Mouse (Mus musculus) neural tube, embryonic 12.5 days (tissue): ENCODE results near the gene Parp3. TPM values are rescaled to one million over a fixed set of nuclear protein-coding genes. Genes with fewer than 3 reads are reported as not detected.

Experiments used
- ATAC-seq: fragments of 200-750 bp; cut with Nextera tagmentation; 2 replicates; pipeline ENCODE4 v1.8.0; 2017; ENCODE audit warnings: low read depth, mild to moderate bottlenecking, moderate TSS enrichment, moderate library complexity; ENCODE audit not compliant: low FRiP score
- H3K27ac ChIP-seq: fragments of 300-500 bp; sonication (generic); 2 replicates; pipeline ENCODE4 v1.5.1; 2016
- H3K27me3 ChIP-seq: fragments of 300-500 bp; sonication (generic); replicated peaks from 2 replicates; pipeline ENCODE4 v1.6.1; 2016; ENCODE audit warnings: mild to moderate bottlenecking
- H3K36me3 ChIP-seq: fragments of 300-500 bp; sonication (generic); 2 replicates; pipeline ENCODE4 v1.6.1; 2016; ENCODE audit warnings: mild to moderate bottlenecking
- H3K4me1 ChIP-seq: fragments of 300-500 bp; sonication (generic); 2 replicates; pipeline ENCODE4 v1.6.1; 2016
- H3K4me2 ChIP-seq: fragments of 300-500 bp; sonication (generic); replicated peaks from 2 replicates; pipeline ENCODE4 v1.6.1; 2016; ENCODE audit warnings: mild to moderate bottlenecking
- H3K4me3 ChIP-seq: fragments of 300-500 bp; sonication (generic); 2 replicates; pipeline ENCODE4 v1.5.1; 2016
- H3K9ac ChIP-seq: fragments of 300-500 bp; sonication (generic); 2 replicates; pipeline ENCODE4 v1.6.1; 2016; ENCODE audit warnings: mild to moderate bottlenecking
- H3K9me3 ChIP-seq: fragments of 300-500 bp; sonication (generic); 2 replicates; pipeline ENCODE4 v1.6.1; 2016; ENCODE audit warnings: mild to moderate bottlenecking
- WGBS: fragments of 180-500 bp; shearing (Covaris S2); methylation state at CpG from one replicate; pipeline ENCODE4 v1.1.7; 2016; 5-methylcytosine and 5-hydroxymethylcytosine counted together
- polyA plus RNA-seq: library from polyadenylated mRNA; unstranded; fragments of >200 nt; fragmentation: Nextera tagmentation; extraction: Ambion mirVana; gene quantifications from 2 replicates; pipeline ENCODE4 v1.2.1, GENCODE M21; 2016

Parp3 gene
- polyA plus RNA-seq, 1 experiment from 2014 or later = 2.2 TPM

- Histone ChIP-seq H3K4me2 (no peak overlapping the region), H3K27me3 (no peaks in the 10 kb centered on the region), H3K27ac (no peak overlapping the region), H3K9ac (no peak overlapping the region), H3K4me3 (no peak overlapping the region), H3K36me3 (peaks cover 61% of the 10 kb centered on the region), H3K4me1 (no peaks in the 10 kb centered on the region), H3K9me3 (no peaks in the 10 kb centered on the region)
- 93% methylated on average over 17 of the region's 17 CpGs for WGBS
- ATAC-seq = no peak
Observed at GRCm38 (mm10) chr9:106483606-106484005, 6.9 kb upstream of the Parp3 start.

DNA sequence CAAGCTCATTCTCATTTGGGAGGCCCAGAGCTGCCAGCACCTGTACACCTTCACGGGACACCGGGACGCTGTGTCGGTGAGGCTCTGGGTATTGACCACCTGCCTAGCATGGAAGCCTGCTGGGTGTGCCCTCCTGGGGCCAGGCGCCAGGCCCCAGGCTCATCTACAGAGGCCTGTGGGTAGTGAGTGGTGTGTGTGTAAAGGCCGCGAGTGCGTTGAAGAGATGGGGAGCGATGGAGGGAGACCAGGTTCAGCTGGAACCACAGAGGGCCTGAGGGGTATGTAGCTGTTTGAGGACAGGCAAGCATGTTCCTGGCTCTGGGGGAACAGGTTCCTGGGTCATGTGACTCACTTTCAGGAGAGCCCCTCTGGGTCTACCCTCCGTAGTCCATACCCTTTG lies 6.4 kb upstream of the Parp3 start:
- H3K9ac ChIP-seq = no peak overlapping the region
- H3K27me3 ChIP-seq = no peaks in the 10 kb centered on the region
- no peak for ATAC-seq
- H3K9me3 ChIP-seq = no peaks in the 10 kb centered on the region
- H3K4me2 ChIP-seq = no peak overlapping the region
- peaks cover 61% of the 10 kb centered on the region for H3K36me3 ChIP-seq
- H3K4me3 ChIP-seq = no peak overlapping the region
- no peak overlapping the region for H3K27ac ChIP-seq
- 95% methylated on average over 10 of the region's 10 CpGs for WGBS
- H3K4me1 ChIP-seq = peaks cover 3% of the 10 kb centered on the region

GRCm38 (mm10) chr9:106482578-106483115 lies 5.9 kb upstream of the Parp3 start:
- no peaks in the 10 kb centered on the region for H3K27me3 ChIP-seq
- H3K4me3 ChIP-seq = no peak overlapping the region
- WGBS = 85% methylated on average over 17 of the region's 17 CpGs
- H3K27ac ChIP-seq = no peak overlapping the region
- ATAC-seq = no peak
- no peak overlapping the region for H3K9ac ChIP-seq
- no peaks in the 10 kb centered on the region for H3K9me3 ChIP-seq
- peaks cover 8% of the 10 kb centered on the region for H3K4me1 ChIP-seq
- peaks cover 61% of the 10 kb centered on the region for H3K36me3 ChIP-seq
- H3K4me2 ChIP-seq = no peak overlapping the region

DNA sequence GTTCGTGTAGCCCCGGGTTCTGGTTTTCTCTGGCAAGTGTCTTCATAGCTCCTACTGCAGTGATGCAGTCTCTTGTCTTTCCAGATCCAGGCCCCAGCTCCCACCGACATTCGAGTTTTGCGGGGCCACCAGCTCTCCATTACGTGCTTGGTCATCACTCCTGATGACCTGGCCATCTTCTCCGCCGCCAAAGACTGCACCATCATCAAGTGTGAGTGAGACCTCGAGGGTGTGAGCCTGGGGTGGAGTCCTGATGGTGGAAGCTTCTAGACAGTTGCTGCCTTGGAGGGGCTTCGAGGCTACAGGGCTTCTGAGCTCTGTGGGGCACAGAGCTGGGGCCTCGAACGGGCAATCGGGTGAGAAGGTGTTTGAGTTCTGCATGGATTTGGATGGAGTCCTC lies 4.9 kb upstream of the Parp3 start:
- 92% methylated on average over 13 of the region's 13 CpGs for WGBS
- H3K4me1 ChIP-seq = peaks cover 11% of the 10 kb centered on the region
- H3K4me3 ChIP-seq = no peak overlapping the region
- no peak for ATAC-seq
- no peak overlapping the region for H3K4me2 ChIP-seq
- peaks cover 61% of the 10 kb centered on the region for H3K36me3 ChIP-seq
- no peak overlapping the region for H3K9ac ChIP-seq
- no peak overlapping the region for H3K27ac ChIP-seq
- no peaks in the 10 kb centered on the region for H3K27me3 ChIP-seq
- H3K9me3 ChIP-seq = no peaks in the 10 kb centered on the region

GRCm38 (mm10) chr9:106481075-106481474 lies 4.3 kb upstream of the Parp3 start:
- Histone ChIP-seq H3K27ac (no peak overlapping the region), H3K9ac (no peak overlapping the region), H3K9me3 (no peaks in the 10 kb centered on the region), H3K4me3 (no peak overlapping the region), H3K4me1 (peaks cover 11% of the 10 kb centered on the region), H3K27me3 (no peaks in the 10 kb centered on the region), H3K36me3 (peaks cover 57% of the 10 kb centered on the region), H3K4me2 (no peak overlapping the region)
- WGBS = 91% methylated on average over 15 of the region's 15 CpGs
- no peak for ATAC-seq

GRCm38 (mm10) chr9:106480541-106480940 lies 3.8 kb upstream of the Parp3 start:
- Histone ChIP-seq H3K36me3 (peaks cover 51% of the 10 kb centered on the region), H3K27me3 (no peaks in the 10 kb centered on the region)
- WGBS = 95% methylated on average over 7 of the region's 7 CpGs

DNA sequence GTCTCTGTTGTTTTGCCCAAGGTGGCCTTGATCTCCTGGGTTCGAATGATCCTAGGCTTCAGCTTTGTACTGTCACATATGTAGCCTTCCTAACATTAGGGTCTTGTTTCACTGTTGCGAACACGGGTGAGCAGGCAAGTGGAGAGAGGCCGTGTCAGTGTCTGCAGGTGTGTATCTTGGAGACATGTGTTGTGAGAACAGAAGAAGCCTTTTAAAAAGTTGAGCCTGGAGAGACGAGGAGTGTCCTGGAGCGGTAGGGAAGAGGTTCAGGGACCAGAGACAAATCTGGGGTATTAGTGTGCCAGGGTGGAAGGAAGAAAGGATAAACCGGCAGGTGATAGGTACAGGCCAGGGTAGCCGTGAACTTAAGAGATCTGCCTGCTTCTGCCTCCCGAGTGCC lies 1.4 kb upstream of the Parp3 start:
- Histone ChIP-seq H3K4me1 (peaks cover 22% of the 10 kb centered on the region), H3K36me3 (peaks cover 27% of the 10 kb centered on the region), H3K4me2 (peak overlapping the region; percentile 91), H3K27ac (no peak overlapping the region), H3K27me3 (no peaks in the 10 kb centered on the region), H3K4me3 (peak overlapping the region; percentile 59), H3K9me3 (no peaks in the 10 kb centered on the region), H3K9ac (peak overlapping the region; percentile 61; the same call in 1 of the 2 replicates)
- 86% methylated on average over 9 of the region's 9 CpGs for WGBS
- ATAC-seq = no peak

More at GRCm38 (mm10) chr9:106480541-106480940, 3.8 kb upstream of the Parp3 start:
- no peak overlapping the region for H3K4me2 ChIP-seq
- no peak overlapping the region for H3K9ac ChIP-seq
- H3K4me3 ChIP-seq = no peak overlapping the region
- ATAC-seq = no peak
- H3K4me1 ChIP-seq = peaks cover 11% of the 10 kb centered on the region
- no peak overlapping the region for H3K27ac ChIP-seq
- H3K9me3 ChIP-seq = no peaks in the 10 kb centered on the region

GRCm38 (mm10) chr9:106477649-106478048 lies 900 bp upstream of the Parp3 start:
- peaks cover 22% of the 10 kb centered on the region for H3K36me3 ChIP-seq
- H3K27me3 ChIP-seq = no peaks in the 10 kb centered on the region
- peak overlapping the region; percentile 61 for H3K9ac ChIP-seq
- H3K9me3 ChIP-seq = no peaks in the 10 kb centered on the region
- peak overlapping the region; percentile 59 for H3K4me3 ChIP-seq
- no peak overlapping the region for H3K27ac ChIP-seq
- peak overlapping the region; percentile 91 for H3K4me2 ChIP-seq
- H3K4me1 ChIP-seq = peaks cover 22% of the 10 kb centered on the region
- WGBS = 4% methylated on average over 16 of the region's 16 CpGs
- ATAC-seq = no peak; the same call in 1 of the 2 replicates

- WGBS = 38% methylated on average over 16 of the region's 16 CpGs
- H3K27ac ChIP-seq = no peak overlapping the region
- H3K4me3 ChIP-seq = no peak overlapping the region
- H3K36me3 ChIP-seq = peaks cover 14% of the 10 kb centered on the region
- peaks cover 30% of the 10 kb centered on the region for H3K4me1 ChIP-seq
- peak overlapping the region; percentile 91 for H3K4me2 ChIP-seq
- H3K9ac ChIP-seq = no peak overlapping the region
- no peaks in the 10 kb centered on the region for H3K9me3 ChIP-seq
- H3K27me3 ChIP-seq = no peaks in the 10 kb centered on the region
- ATAC-seq = peak; percentile 55
Observed at GRCm38 (mm10) chr9:106476002-106476923, 486 bp downstream of the Parp3 start.

DNA sequence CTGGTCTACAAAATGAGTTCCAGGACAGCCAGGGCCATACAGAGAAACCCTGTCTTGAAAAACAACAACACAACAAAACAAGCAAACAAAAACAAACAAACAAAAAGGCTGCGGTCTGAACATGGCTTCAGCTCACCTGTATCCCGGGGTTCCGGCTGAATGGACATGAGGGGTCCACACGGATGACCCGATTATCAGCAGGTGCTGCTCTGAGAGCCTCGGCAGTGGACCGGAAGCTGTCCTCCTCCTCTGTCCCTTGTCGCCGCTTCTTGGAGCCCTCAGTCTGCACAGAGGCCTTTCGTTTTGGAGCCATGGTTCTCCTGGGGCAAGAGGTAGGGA lies 1.1 kb downstream of the Parp3 start, which contains the start of gene Rrp9:
TSS of gene Rrp9 (plus strand) at position 301 of the 339 bp plus-strand sequence.
- H3K9ac ChIP-seq = no peak within 1 kb of the TSS
- no peak for ATAC-seq
- H3K9me3 ChIP-seq = no peaks in the 10 kb centered on the region
- peak within 1 kb of the TSS; percentile 91 for H3K4me2 ChIP-seq
- H3K27ac ChIP-seq = no peak within 1 kb of the TSS
- H3K27me3 ChIP-seq = no peaks in the 10 kb centered on the region
- H3K4me1 ChIP-seq = peaks cover 30% of the 10 kb centered on the region
- peak within 1 kb of the TSS; percentile 59; the same call in 1 of the 2 replicates for H3K4me3 ChIP-seq
- 91% methylated on average over 10 of the region's 10 CpGs for WGBS
- peaks cover 7% of the 10 kb centered on the region for H3K36me3 ChIP-seq

GRCm38 (mm10) chr9:106475046-106475445 lies 1.7 kb downstream of the Parp3 start:
- peaks cover 30% of the 10 kb centered on the region for H3K4me1 ChIP-seq
- no peaks in the 10 kb centered on the region for H3K9me3 ChIP-seq
- H3K27ac ChIP-seq = no peak overlapping the region
- H3K36me3 ChIP-seq = peaks cover 4% of the 10 kb centered on the region; the same call in 1 of the 2 replicates
- H3K27me3 ChIP-seq = no peaks in the 10 kb centered on the region
- no peak overlapping the region for H3K4me2 ChIP-seq
- ATAC-seq = no peak
- no peak overlapping the region for H3K9ac ChIP-seq
- 68% methylated on average over 7 of the region's 7 CpGs for WGBS
- no peak overlapping the region for H3K4me3 ChIP-seq

- H3K27me3 ChIP-seq = no peaks in the 10 kb centered on the region
- ATAC-seq = 0 out of 2 replicates have a peak, but pooled peaks have one; percentile 10
- H3K9ac ChIP-seq = no peak overlapping the region
- no peak overlapping the region for H3K27ac ChIP-seq
- no peaks in the 10 kb centered on the region for H3K36me3 ChIP-seq
- H3K4me2 ChIP-seq = 0 out of 2 replicates have a peak overlapping the region, but pooled peaks have one; percentile 17
- 3% methylated on average over 6 of the region's 6 CpGs for WGBS
- no peak overlapping the region for H3K4me3 ChIP-seq
- H3K4me1 ChIP-seq = peaks cover 30% of the 10 kb centered on the region
- H3K9me3 ChIP-seq = no peaks in the 10 kb centered on the region
Observed at GRCm38 (mm10) chr9:106474456-106474855, 2.3 kb downstream of the Parp3 start.
